10 mouse cellular contexts compared by ENCODE assay signal in genomic region chr11:83410510-83410909, GRCm38 (mm10). TPM values are rescaled to one million over a fixed set of nuclear protein-coding genes. Genes with fewer than 3 reads are reported as not detected.
DNase-seq lines count a peak whose midpoint lies in the region; ATAC-seq and TF ChIP-seq lines count a peak whose summit lies in the region.
"Had no signal": no experiment of that assay in that cellular context is flagged by ENCODE, and none has a peak within 500 bp of the region (broad histone marks: within the 10 kb centered on the region; RNA-seq: fewer than 3 reads in every experiment).

No protein-coding gene starts in this region.

- DNase-seq in cerebellum, adult 2 months, result peak in 1 of 2 experiments; percentile 50
- DNase-seq in cerebellum, postnatal 14 days, result no peak
- no peak for DNase-seq in lung, postnatal 10 days
- no peak for DNase-seq in layer of hippocampus, postnatal 14 days (ENCODE audit: low spot score in 2 of 2)
- DNase-seq in thymus, adult 18-20 months, result no peak
- DNase-seq: gastrocnemius, postnatal 36 days had no signal

- no peak overlapping the region for H3K9ac ChIP-seq in lung, embryonic 15.5 days
- H3K9ac ChIP-seq in intestine, postnatal 0 days (ENCODE audit: low read depth, low read length), result 0 out of 2 replicates have a peak overlapping the region, but pooled peaks have one; percentile 34

- peak overlapping the region; percentile 95 for H3K4me2 ChIP-seq in lung, embryonic 15.5 days
- peak overlapping the region; percentile 97; the same call in 1 of the 2 replicates for H3K4me2 ChIP-seq in intestine, postnatal 0 days (replicated peaks; ENCODE audit: low read depth)

- TF ChIP-seq POLR2A in cerebellum, adult 2 months (IDR thresholded peaks at IDR 0.05; ENCODE audit: borderline replicate concordance, insufficient read depth, low read length), result no peak
- no peak for TF ChIP-seq POLR2A in olfactory bulb, adult 2 months (IDR thresholded peaks at IDR 0.05; ENCODE audit: insufficient read depth, low read depth, low read length)

- H3K27me3 ChIP-seq in cerebellum, adult 2 months (ENCODE audit: control insufficient read depth, insufficient read depth, low read length), result no peaks in the 10 kb centered on the region
- H3K27me3 ChIP-seq in lung, embryonic 15.5 days, result peaks cover 12% of the 10 kb centered on the region; the same call in 1 of the 2 replicates
- peaks cover 5% of the 10 kb centered on the region; the same call in 1 of the 2 replicates for H3K27me3 ChIP-seq in intestine, postnatal 0 days (replicated peaks; ENCODE audit: control insufficient read depth, insufficient read depth, low read length)

- H3K4me1 ChIP-seq in cerebellum, adult 2 months (ENCODE audit: control insufficient read depth, insufficient read depth, low read length), result peaks cover 11% of the 10 kb centered on the region
- H3K4me1 ChIP-seq in lung, embryonic 15.5 days, result peaks cover 4% of the 10 kb centered on the region
- no peaks in the 10 kb centered on the region for H3K4me1 ChIP-seq in intestine, postnatal 0 days (replicated peaks; ENCODE audit: control insufficient read depth, insufficient read depth, low read length)
- H3K4me1 ChIP-seq in olfactory bulb, adult 2 months (ENCODE audit: control insufficient read depth, insufficient read depth, low read length), result peaks cover 16% of the 10 kb centered on the region

- WGBS in cerebellum, adult 2 months, result 8% methylated on average over 6 of the region's 6 CpGs
- 57% methylated on average over 6 of the region's 6 CpGs for WGBS in lung, embryonic 15.5 days
- 52% methylated on average over 6 of the region's 6 CpGs for WGBS in intestine, postnatal 0 days
- WGBS in olfactory bulb, adult 2 months, result 17% methylated on average over 6 of the region's 6 CpGs

- TF ChIP-seq CTCF in cerebellum, adult 2 months (IDR thresholded peaks at IDR 0.05; ENCODE audit: borderline replicate concordance, insufficient read depth, low read depth, low read length), result no peak
- TF ChIP-seq CTCF in intestine, postnatal 0 days (IDR thresholded peaks at IDR 0.05; ENCODE audit: low read depth), result no peak
- TF ChIP-seq CTCF in olfactory bulb, adult 2 months (IDR thresholded peaks at IDR 0.05; ENCODE audit: insufficient read depth, low read depth, low read length), result no peak

- H3K27ac ChIP-seq in cerebellum, adult 2 months (ENCODE audit: insufficient read depth, low read length), result peak overlapping the region; percentile 75
- no peak overlapping the region for H3K27ac ChIP-seq in lung, embryonic 15.5 days
- no peak overlapping the region for H3K27ac ChIP-seq in intestine, postnatal 0 days (ENCODE audit: low read depth, low read length)
- peak overlapping the region; percentile 92 for H3K27ac ChIP-seq in olfactory bulb, adult 2 months (ENCODE audit: insufficient read depth, low read depth, low read length)

- H3K36me3 ChIP-seq in lung, embryonic 15.5 days, result no peaks in the 10 kb centered on the region
- no peaks in the 10 kb centered on the region for H3K36me3 ChIP-seq in intestine, postnatal 0 days (ENCODE audit: control insufficient read depth, insufficient read depth)

- no peaks in the 10 kb centered on the region for H3K9me3 ChIP-seq in lung, embryonic 15.5 days
- no peaks in the 10 kb centered on the region for H3K9me3 ChIP-seq in intestine, postnatal 0 days (ENCODE audit: control insufficient read depth)

- no peak for ATAC-seq in lung, embryonic 15.5 days (ENCODE audit: borderline replicate concordance, extremely low read depth, low FRiP score, low TSS enrichment)
- ATAC-seq in intestine, postnatal 0 days, result no peak

- peak overlapping the region; percentile 87 for H3K4me3 ChIP-seq in cerebellum, adult 2 months (replicated peaks; ENCODE audit: insufficient read depth, low read depth, low read length)
- H3K4me3 ChIP-seq in lung, embryonic 15.5 days, result no peak overlapping the region
- H3K4me3 ChIP-seq in intestine, postnatal 0 days (ENCODE audit: low read depth, low read length), result no peak overlapping the region
- H3K4me3 ChIP-seq in olfactory bulb, adult 2 months (ENCODE audit: insufficient read depth, low read depth, low read length), result peak overlapping the region; percentile 77

RNA-seq across cellular contexts. Expression of gene Rasl10b, which starts 1.6 kb away (rescaled TPM):
- 121 and 126 TPM in 2 replicates for polyA plus RNA-seq in cerebellum, adult 2 months (2012; rRNA removed)
- polyA plus RNA-seq in lung, embryonic 15.5 days (2015; fragmentation: Nextera tagmentation; extraction: Ambion mirVana), result 1.3 and 1.8 TPM in 2 replicates
- polyA plus RNA-seq in intestine, postnatal 0 days (2015; fragmentation: Nextera tagmentation; extraction: Ambion mirVana), result 0.82 and 0.94 TPM in 2 replicates
- polyA plus RNA-seq in olfactory bulb, adult 2 months (2012; ENCODE audit: insufficient read depth, insufficient read length, low replicate concordance, missing spikeins), result 96.6 TPM in 1 of 2 replicates, not detected in the other
- 100 to 1,000 TPM; 219 to 224 TPM for total RNA-seq in layer of hippocampus, postnatal 14 days (2021)

RNA-seq across cellular contexts. Expression of gene Gas2l2, which starts 18.7 kb away (rescaled TPM):
- polyA plus RNA-seq in cerebellum, adult 2 months (2012; rRNA removed), result 0.16 and 0.22 TPM in 2 replicates
- 0.32 and 0.35 TPM in 2 replicates for polyA plus RNA-seq in lung, embryonic 15.5 days (2015; fragmentation: Nextera tagmentation; extraction: Ambion mirVana)
- 0.51 and 0.65 TPM in 2 replicates for polyA plus RNA-seq in intestine, postnatal 0 days (2015; fragmentation: Nextera tagmentation; extraction: Ambion mirVana)
- polyA plus RNA-seq in olfactory bulb, adult 2 months (2012; ENCODE audit: insufficient read depth, insufficient read length, low replicate concordance, missing spikeins), result not detected in 2 replicates
- 1 to 10 TPM in 1 of 2 experiments, under 1 TPM in 1; 0.29 to 1.0 TPM for total RNA-seq in layer of hippocampus, postnatal 14 days (2021)
- total RNA-seq: gastrocnemius, postnatal 36 days had no signal

RNA-seq across cellular contexts. Expression of gene 1700020L24Rik, which starts 27.0 kb away (rescaled TPM):
- 1.5 and 3.1 TPM in 2 replicates for polyA plus RNA-seq in cerebellum, adult 2 months (2012; rRNA removed)
- 0.18 and 0.29 TPM in 2 replicates for polyA plus RNA-seq in lung, embryonic 15.5 days (2015; fragmentation: Nextera tagmentation; extraction: Ambion mirVana)
- polyA plus RNA-seq in intestine, postnatal 0 days (2015; fragmentation: Nextera tagmentation; extraction: Ambion mirVana), result 0.76 and 1.5 TPM in 2 replicates
- polyA plus RNA-seq in olfactory bulb, adult 2 months (2012; ENCODE audit: insufficient read depth, insufficient read length, low replicate concordance, missing spikeins), result not detected in 2 replicates
- total RNA-seq in layer of hippocampus, postnatal 14 days (2021), result not detected
- total RNA-seq: gastrocnemius, postnatal 36 days; layer of hippocampus, postnatal 10 days had no signal

RNA-seq across cellular contexts. Expression of gene Mmp28, which starts 52.4 kb away (rescaled TPM):
- polyA plus RNA-seq in cerebellum, adult 2 months (2012; rRNA removed), result 4.3 and 4.8 TPM in 2 replicates
- 2.5 and 2.7 TPM in 2 replicates for polyA plus RNA-seq in lung, embryonic 15.5 days (2015; fragmentation: Nextera tagmentation; extraction: Ambion mirVana)
- polyA plus RNA-seq in intestine, postnatal 0 days (2015; fragmentation: Nextera tagmentation; extraction: Ambion mirVana), result 1.6 and 2.1 TPM in 2 replicates
- polyA plus RNA-seq in olfactory bulb, adult 2 months (2012; ENCODE audit: insufficient read depth, insufficient read length, low replicate concordance, missing spikeins), result not detected in 2 replicates
- total RNA-seq in layer of hippocampus, postnatal 14 days (2021), result 1 to 10 TPM; 3.2 to 3.3 TPM

Comparison
In these comparisons a context has a peak if more than half of its experiments do, and no peak if none do; other contexts are left out.
1. H3K27ac ChIP-seq: peak in cerebellum, adult 2 months (single experiment) and olfactory bulb, adult 2 months (single experiment); none in lung, embryonic 15.5 days (single experiment) and intestine, postnatal 0 days (single experiment).
2. H3K4me3 ChIP-seq: peak in cerebellum, adult 2 months (single experiment) and olfactory bulb, adult 2 months (single experiment); none in lung, embryonic 15.5 days (single experiment) and intestine, postnatal 0 days (single experiment).
3. RNA of gene Rasl10b, which starts 1.6 kb away (polyA plus RNA-seq): 121 to 126 TPM in cerebellum, adult 2 months and 96.6 TPM in olfactory bulb, adult 2 months; 1.3 to 1.8 TPM in lung, embryonic 15.5 days and 0.82 to 0.94 TPM in intestine, postnatal 0 days; every median in the first group is over 10 times any median in the second.